Mouse (Mus musculus): ENCODE data around the gene Tmem234.

DNA sequence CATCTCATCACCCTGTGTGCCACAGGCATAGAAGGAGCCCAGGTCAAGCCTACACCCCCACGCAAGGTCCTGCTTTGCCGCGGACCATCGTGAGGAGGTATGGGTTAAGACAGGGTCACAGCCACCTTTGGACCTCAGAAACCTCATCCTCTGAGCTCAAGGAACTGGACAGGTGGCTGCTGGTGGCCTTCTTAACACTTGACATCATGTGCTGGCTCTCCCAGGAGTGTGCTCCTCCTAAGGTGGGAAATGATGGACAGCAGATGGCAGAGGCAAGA lies 27.4 kb upstream of the Tmem234 start:
- TF ChIP-seq HCFC1 (IDR thresholded peaks at IDR 0.05; ENCODE audit: borderline replicate concordance, insufficient read depth, low read length), result no peak
- no peak for TF ChIP-seq ZC3H11A (IDR thresholded peaks at IDR 0.05; ENCODE audit: borderline replicate concordance, low read depth, low read length)
- TF ChIP-seq CHD2 (IDR thresholded peaks at IDR 0.05; ENCODE audit: low read depth, low read length), result no peak

Data from ES-E14 (cell line).